Mouse (Mus musculus) stomach, embryonic 15.5 days (tissue): Measurements from ENCODE around the gene Spag9. TPM values are rescaled to one million over a fixed set of nuclear protein-coding genes. Genes with fewer than 3 reads are reported as not detected.

Source experiments
- ATAC-seq: fragments of 200-750 bp; cut with Nextera tagmentation; 2 replicates; pipeline ENCODE4 v1.8.0; 2017; ENCODE audit warnings: low read depth, moderate number of reproducible peaks, moderate TSS enrichment; ENCODE audit not compliant: insufficient read depth, low FRiP score
- H3K27ac ChIP-seq: fragments of 300-500 bp; sonication (generic); 2 replicates; pipeline ENCODE4 v1.5.1; 2015; ENCODE audit warnings: mild to moderate bottlenecking, inconsistent platforms
- H3K27me3 ChIP-seq: fragments of 300-500 bp; sonication (generic); replicated peaks from 2 replicates; pipeline ENCODE4 v1.6.1; 2015; ENCODE audit warnings: inconsistent platforms
- H3K36me3 ChIP-seq: fragments of 300-500 bp; sonication (generic); 2 replicates; pipeline ENCODE4 v1.6.1; 2015; ENCODE audit warnings: inconsistent platforms
- H3K4me1 ChIP-seq: fragments of 300-500 bp; sonication (generic); 2 replicates; pipeline ENCODE4 v1.6.1; 2015; ENCODE audit warnings: inconsistent platforms
- H3K4me2 ChIP-seq: fragments of 300-500 bp; sonication (generic); 2 replicates; pipeline ENCODE4 v1.6.1; 2015; ENCODE audit warnings: mild to moderate bottlenecking, inconsistent platforms
- H3K4me3 ChIP-seq: fragments of 300-500 bp; sonication (generic); replicated peaks from 2 replicates; pipeline ENCODE4 v1.5.1; 2015; ENCODE audit warnings: inconsistent platforms
- H3K9ac ChIP-seq: fragments of 300-500 bp; sonication (generic); 2 replicates; pipeline ENCODE4 v1.6.1; 2015; ENCODE audit warnings: inconsistent platforms
- H3K9me3 ChIP-seq: fragments of 300-500 bp; sonication (generic); 2 replicates; pipeline ENCODE4 v1.6.1; 2016; ENCODE audit warnings: inconsistent platforms
- WGBS: fragments of 180-500 bp; shearing (Covaris S2); methylation state at CpG from one replicate; pipeline ENCODE4 v1.1.7; 2015; 5-methylcytosine and 5-hydroxymethylcytosine counted together
- polyA plus RNA-seq: library from polyadenylated mRNA; unstranded; fragments of >200 nt; fragmentation: Nextera tagmentation; extraction: Ambion mirVana; gene quantifications from 2 replicates; pipeline ENCODE4 v1.2.1, GENCODE M21; 2015

Spag9 gene
- polyA plus RNA-seq, 1 experiment from 2014 or later: 45.6 TPM

- no peak overlapping the region for H3K27ac ChIP-seq
- no peak overlapping the region for H3K9ac ChIP-seq
- no peak overlapping the region for H3K4me3 ChIP-seq
- no peaks in the 10 kb centered on the region for H3K9me3 ChIP-seq
- WGBS: 70% methylated on average over 4 of the region's 4 CpGs
- no peak for ATAC-seq
- no peak overlapping the region for H3K4me2 ChIP-seq
- H3K36me3 ChIP-seq: no peaks in the 10 kb centered on the region
- H3K27me3 ChIP-seq: no peaks in the 10 kb centered on the region
- H3K4me1 ChIP-seq: peaks cover 18% of the 10 kb centered on the region
Measured at GRCm38 (mm10) chr11:94165745-94166144, 169.9 kb downstream of the Spag9 start.

DNA sequence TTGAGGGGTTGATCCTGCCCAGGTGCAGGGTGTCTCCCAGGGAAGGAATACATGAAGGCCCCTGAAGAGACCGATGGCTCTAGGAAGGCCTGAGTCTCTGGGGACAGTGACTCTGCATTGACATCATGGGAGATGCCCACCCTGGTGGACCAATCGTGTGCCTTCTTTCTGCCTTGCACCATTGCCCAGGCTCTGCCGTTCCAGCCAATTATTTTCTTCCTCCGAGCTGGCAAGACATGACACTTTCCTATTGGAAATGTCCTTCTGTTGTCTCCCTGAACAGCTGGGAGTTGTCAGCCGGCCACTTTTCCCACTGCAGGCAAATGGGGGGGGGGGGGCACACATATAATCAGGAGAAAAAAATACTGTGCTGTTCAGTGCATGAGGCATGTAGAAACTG is 172.3 kb downstream of the Spag9 start:
- ATAC-seq: no peak
- 49% methylated on average over 5 of the region's 5 CpGs for WGBS

DNA sequence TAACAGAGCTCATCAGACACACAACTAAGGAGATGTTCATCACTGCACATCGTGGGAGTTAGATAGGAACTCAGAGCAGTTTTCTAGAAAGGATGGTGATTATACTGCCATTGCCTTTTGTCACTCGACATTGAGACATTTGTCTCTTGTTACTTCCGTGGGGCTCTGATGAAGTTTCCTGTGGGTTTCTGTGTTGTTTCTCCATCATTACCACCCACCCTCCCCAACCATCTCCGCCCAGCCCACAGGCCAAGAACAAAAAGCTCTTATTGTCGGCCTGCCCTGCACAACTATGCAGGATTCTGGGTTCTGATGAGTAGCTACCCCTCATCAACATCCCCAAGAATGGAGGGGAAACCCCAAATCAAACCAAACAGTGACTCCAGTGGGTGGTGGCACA is 173.7 kb downstream of the Spag9 start:
- ATAC-seq: no peak
- no peak overlapping the region for H3K9ac ChIP-seq
- no peaks in the 10 kb centered on the region for H3K36me3 ChIP-seq
- no peaks in the 10 kb centered on the region for H3K9me3 ChIP-seq
- WGBS: 68% methylated on average over 5 of the region's 5 CpGs
- peaks cover 15% of the 10 kb centered on the region; the same call in 1 of the 2 replicates for H3K4me1 ChIP-seq
- H3K4me2 ChIP-seq: no peak overlapping the region
- no peak overlapping the region for H3K27ac ChIP-seq
- H3K27me3 ChIP-seq: no peaks in the 10 kb centered on the region
- H3K4me3 ChIP-seq: no peak overlapping the region

More for the DNA sequence above, 172.3 kb downstream of the Spag9 start:
- Histone ChIP-seq H3K4me2 (no peak overlapping the region), H3K9me3 (no peaks in the 10 kb centered on the region), H3K9ac (no peak overlapping the region), H3K4me1 (peaks cover 11% of the 10 kb centered on the region; the same call in 1 of the 2 replicates), H3K36me3 (no peaks in the 10 kb centered on the region), H3K27ac (no peak overlapping the region), H3K4me3 (no peak overlapping the region), H3K27me3 (no peaks in the 10 kb centered on the region)

DNA sequence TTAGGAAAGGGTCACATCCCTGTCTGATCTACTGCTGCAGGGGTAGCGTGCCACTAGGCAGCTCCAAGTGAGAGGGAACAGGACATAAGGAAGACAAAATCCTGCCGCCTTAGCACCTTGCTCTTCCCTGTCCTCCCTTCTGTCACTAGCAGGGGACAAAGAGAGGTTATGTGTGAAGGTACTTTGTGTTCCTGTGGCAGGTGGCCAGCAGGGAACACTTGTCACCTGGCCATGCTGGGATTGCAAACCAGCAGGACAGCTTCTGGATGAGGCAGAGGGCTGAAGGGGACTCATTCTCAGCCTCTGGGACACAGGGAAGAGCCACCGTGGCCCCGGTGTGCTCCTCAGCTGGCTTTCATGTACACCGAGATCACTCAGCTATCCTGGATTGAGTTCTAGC is 175.8 kb downstream of the Spag9 start:
- no peak overlapping the region for H3K4me2 ChIP-seq
- H3K4me1 ChIP-seq: peaks cover 25% of the 10 kb centered on the region
- no peak for ATAC-seq
- no peaks in the 10 kb centered on the region for H3K36me3 ChIP-seq
- WGBS: 75% methylated on average over 5 of the region's 5 CpGs
- H3K9ac ChIP-seq: no peak overlapping the region
- no peaks in the 10 kb centered on the region for H3K9me3 ChIP-seq
- H3K27ac ChIP-seq: peak overlapping the region; percentile 67
- no peak overlapping the region for H3K4me3 ChIP-seq
- H3K27me3 ChIP-seq: no peaks in the 10 kb centered on the region

DNA sequence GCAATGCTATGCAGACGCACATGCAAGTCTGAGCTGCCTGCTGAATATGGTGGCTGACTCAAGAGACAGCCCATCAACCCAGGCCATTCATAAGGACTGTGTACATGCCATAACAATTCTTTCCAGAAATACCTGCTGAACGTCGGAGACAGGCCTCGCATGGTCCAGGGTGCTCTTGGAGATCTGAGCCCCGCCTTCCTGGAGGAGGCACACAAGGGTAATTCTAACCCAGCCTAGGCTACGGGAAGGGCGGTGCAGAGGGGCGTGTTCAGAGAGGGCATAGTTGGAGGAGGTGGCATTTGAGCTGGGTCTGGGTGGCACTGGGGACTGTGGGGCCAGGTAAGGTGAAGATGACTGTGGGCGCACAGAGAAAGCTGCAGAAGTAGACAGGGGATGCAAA is 176.3 kb downstream of the Spag9 start:
- Histone ChIP-seq H3K9me3 (no peaks in the 10 kb centered on the region), H3K4me3 (no peak overlapping the region), H3K4me1 (peaks cover 24% of the 10 kb centered on the region), H3K4me2 (no peak overlapping the region), H3K27me3 (no peaks in the 10 kb centered on the region), H3K9ac (no peak overlapping the region), H3K36me3 (no peaks in the 10 kb centered on the region), H3K27ac (peak overlapping the region; percentile 67)
- ATAC-seq: peak; percentile 73; the same call in 1 of the 2 replicates
- WGBS: 61% methylated on average over 9 of the region's 9 CpGs

DNA sequence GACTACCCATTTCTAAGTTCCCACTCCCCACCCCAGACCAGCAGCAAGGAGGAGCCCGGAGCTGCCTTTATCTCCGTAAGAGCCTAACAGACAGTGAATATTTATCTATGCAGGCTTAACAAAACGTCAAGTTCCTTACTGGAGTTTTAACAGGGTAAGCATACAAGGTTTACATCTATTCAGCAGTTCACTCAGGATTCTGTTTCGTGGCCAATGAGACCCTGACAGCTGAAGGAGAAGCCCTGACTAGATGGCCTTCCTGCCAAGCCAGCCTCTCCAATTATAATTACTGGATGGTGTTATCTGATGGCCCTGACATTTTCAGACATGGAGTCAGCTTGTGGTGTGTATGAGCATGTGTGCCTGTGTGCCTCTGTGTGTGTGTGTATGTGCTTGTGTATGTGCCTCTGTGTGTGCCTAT is 177.8 kb downstream of the Spag9 start:
- no peak for ATAC-seq
- H3K4me1 ChIP-seq: peaks cover 20% of the 10 kb centered on the region
- H3K27ac ChIP-seq: peak overlapping the region; percentile 31
- no peaks in the 10 kb centered on the region for H3K27me3 ChIP-seq
- no peaks in the 10 kb centered on the region for H3K9me3 ChIP-seq
- no peak overlapping the region for H3K9ac ChIP-seq
- no peak overlapping the region for H3K4me2 ChIP-seq
- no peaks in the 10 kb centered on the region for H3K36me3 ChIP-seq
- no peak overlapping the region for H3K4me3 ChIP-seq
- WGBS: 19% methylated on average over 4 of the region's 4 CpGs

- Histone ChIP-seq H3K4me1 (peaks cover 20% of the 10 kb centered on the region), H3K36me3 (no peaks in the 10 kb centered on the region), H3K4me3 (no peak overlapping the region), H3K27ac (peak overlapping the region; percentile 70), H3K9ac (no peak overlapping the region), H3K4me2 (no peak overlapping the region), H3K27me3 (no peaks in the 10 kb centered on the region), H3K9me3 (no peaks in the 10 kb centered on the region)
- ATAC-seq: peak; percentile 29; the same call in 1 of the 2 replicates
- WGBS: 55% methylated on average over 7 of the region's 7 CpGs
Measured at GRCm38 (mm10) chr11:94175288-94175687, 179.4 kb downstream of the Spag9 start.

Other genes with a start within 250 kb of the Spag9 start
- gene Utp18, start 110.3 kb upstream of the Spag9 start, polyA plus RNA-seq: 24.8 and 25.4 TPM in 2 replicates
- gene Mbtd1, start 110.2 kb upstream of the Spag9 start, polyA plus RNA-seq: 25.0 and 29.5 TPM in 2 replicates
- 266 and 295 TPM in 2 replicates for gene Nme2, start 39.8 kb upstream of the Spag9 start, polyA plus RNA-seq
- 345 and 399 TPM in 2 replicates for gene Gm20390, start 27.8 kb upstream of the Spag9 start, polyA plus RNA-seq
- gene Nme1, start 27.6 kb upstream of the Spag9 start, polyA plus RNA-seq: 147 and 174 TPM in 2 replicates
- gene Tob1, start 215.4 kb downstream of the Spag9 start, polyA plus RNA-seq: 54.8 and 65.2 TPM in 2 replicates
- 2.7 and 2.9 TPM in 2 replicates for gene Wfikkn2, start 249.9 kb downstream of the Spag9 start, polyA plus RNA-seq